Mouse (Mus musculus) kidney, embryonic 16.5 days (tissue): ENCODE results near the gene Rgs7bp. TPM values are rescaled to one million over a fixed set of nuclear protein-coding genes. Genes with fewer than 3 reads are reported as not detected.
"Not testable (repeated sequence)": the region's sequence is repeated elsewhere in the genome, so short reads cannot be mapped to it uniquely, and the experiment has no call there.

ENCODE experiments used
- ATAC-seq: fragments of 200-750 bp; cut with Nextera tagmentation; 2 replicates; pipeline ENCODE4 v1.8.0; 2017; ENCODE audit warnings: moderate TSS enrichment; ENCODE audit not compliant: low FRiP score, low TSS enrichment
- H3K27ac ChIP-seq: fragments of 300-500 bp; sonication (generic); 2 replicates; pipeline ENCODE4 v1.5.1; 2014; ENCODE audit warnings: low read length
- H3K27me3 ChIP-seq: fragments of 300-500 bp; sonication (generic); 2 replicates; pipeline ENCODE4 v1.6.1; 2014; ENCODE audit warnings: low read length, control low read depth, mixed read lengths; ENCODE audit not compliant: insufficient read depth
- H3K36me3 ChIP-seq: fragments of 300-500 bp; sonication (generic); 2 replicates; pipeline ENCODE4 v1.6.1; 2014; ENCODE audit warnings: low read length, control low read depth, mixed read lengths; ENCODE audit not compliant: insufficient read depth
- H3K4me1 ChIP-seq: fragments of 300-500 bp; sonication (generic); 2 replicates; pipeline ENCODE4 v1.6.1; 2014; ENCODE audit warnings: low read length, control low read depth, mixed read lengths; ENCODE audit not compliant: insufficient read depth
- H3K4me2 ChIP-seq: fragments of 300-500 bp; sonication (generic); replicated peaks from 2 replicates; pipeline ENCODE4 v1.6.1; 2014; ENCODE audit warnings: low read depth, low read length
- H3K4me3 ChIP-seq: fragments of 300-500 bp; sonication (generic); 2 replicates; pipeline ENCODE4 v1.5.1; 2014; ENCODE audit warnings: mild to moderate bottlenecking, low read length
- H3K9ac ChIP-seq: fragments of 300-500 bp; sonication (generic); replicated peaks from 2 replicates; pipeline ENCODE4 v1.6.1; 2014; ENCODE audit warnings: low read length
- H3K9me3 ChIP-seq: fragments of 300-500 bp; sonication (generic); 2 replicates; pipeline ENCODE4 v1.6.1; 2016; ENCODE audit warnings: low read length, control low read depth
- WGBS: fragments of 180-500 bp; shearing (Covaris S2); extraction: QIAGEN DNeasy Blood & Tissue Kit; methylation state at CpG from one replicate; pipeline ENCODE4 v1.1.7; 2014; 5-methylcytosine and 5-hydroxymethylcytosine counted together
- polyA plus RNA-seq: library from polyadenylated mRNA; unstranded; fragments of >200 nt; fragmentation: Nextera tagmentation; extraction: Ambion mirVana; gene quantifications from 2 replicates; pipeline ENCODE4 v1.2.1, GENCODE M21; 2015

The Rgs7bp gene
- polyA plus RNA-seq, 1 experiment from 2014 or later, result 2.0 TPM

- not testable (repeated sequence) for H3K9me3 ChIP-seq, H3K4me2 ChIP-seq, H3K27ac ChIP-seq, H3K36me3 ChIP-seq, H3K4me3 ChIP-seq, ATAC-seq, H3K9ac ChIP-seq, H3K27me3 ChIP-seq, H3K4me1 ChIP-seq
- WGBS, result 84% methylated on average over 6 of the region's 6 CpGs
Measured at GRCm38 (mm10) chr13:104916771-104917170, 138.0 kb downstream of the Rgs7bp start.

- WGBS, result 92% methylated on average over 2 of the region's 2 CpGs
- Histone ChIP-seq H3K36me3 (no peaks in the 10 kb centered on the region), H3K27me3 (no peaks in the 10 kb centered on the region), H3K27ac (no peak overlapping the region), H3K4me1 (no peaks in the 10 kb centered on the region), H3K9ac (no peak overlapping the region), H3K9me3 (no peaks in the 10 kb centered on the region), H3K4me3 (no peak overlapping the region), H3K4me2 (no peak overlapping the region)
- ATAC-seq, result no peak
Measured at GRCm38 (mm10) chr13:104916106-104916505, 138.6 kb downstream of the Rgs7bp start.

- H3K27ac ChIP-seq, result no peak overlapping the region
- H3K27me3 ChIP-seq, result no peaks in the 10 kb centered on the region
- H3K9me3 ChIP-seq, result no peaks in the 10 kb centered on the region
- no peak for ATAC-seq
- no peaks in the 10 kb centered on the region for H3K36me3 ChIP-seq
- H3K4me3 ChIP-seq, result no peak overlapping the region
- H3K4me1 ChIP-seq, result no peaks in the 10 kb centered on the region
- 88% methylated on average over 17 of the region's 17 CpGs for WGBS
- no peak overlapping the region for H3K4me2 ChIP-seq
- no peak overlapping the region for H3K9ac ChIP-seq
Measured at GRCm38 (mm10) chr13:104914288-104914895, 140.3 kb downstream of the Rgs7bp start.

- not testable (repeated sequence) for H3K27me3 ChIP-seq, H3K27ac ChIP-seq, H3K4me1 ChIP-seq, H3K36me3 ChIP-seq, H3K9me3 ChIP-seq, ATAC-seq, H3K4me2 ChIP-seq, H3K9ac ChIP-seq, H3K4me3 ChIP-seq
- 81% methylated on average over 5 of the region's 5 CpGs for WGBS
Measured at GRCm38 (mm10) chr13:104911626-104912025, 143.1 kb downstream of the Rgs7bp start.

- H3K4me1 ChIP-seq, H3K4me2 ChIP-seq, H3K9ac ChIP-seq, H3K9me3 ChIP-seq, H3K27me3 ChIP-seq, ATAC-seq, H3K36me3 ChIP-seq, H3K27ac ChIP-seq, H3K4me3 ChIP-seq: not testable (repeated sequence)
- 94% methylated on average over 1 of the region's 1 CpGs for WGBS
Measured at GRCm38 (mm10) chr13:104911006-104911405, 143.7 kb downstream of the Rgs7bp start.

- WGBS, result 65% methylated on average over 7 of the region's 7 CpGs
- no peak overlapping the region for H3K9ac ChIP-seq
- H3K4me2 ChIP-seq, result no peak overlapping the region
- no peaks in the 10 kb centered on the region for H3K36me3 ChIP-seq
- no peaks in the 10 kb centered on the region for H3K9me3 ChIP-seq
- no peaks in the 10 kb centered on the region for H3K4me1 ChIP-seq
- ATAC-seq, result no peak
- no peak overlapping the region for H3K27ac ChIP-seq
- no peak overlapping the region for H3K4me3 ChIP-seq
- no peaks in the 10 kb centered on the region for H3K27me3 ChIP-seq
Measured at GRCm38 (mm10) chr13:104908691-104909090, 146.0 kb downstream of the Rgs7bp start.

Other genes with a start within 250 kb of the Rgs7bp start
- gene Cwc27, start 237.8 kb downstream of the Rgs7bp start, polyA plus RNA-seq, result 30.8 and 32.4 TPM in 2 replicates
- gene Shisal2b, start 191.0 kb downstream of the Rgs7bp start, polyA plus RNA-seq, result 1.1 and 1.5 TPM in 2 replicates
- gene 4933425L06Rik, start 27.2 kb upstream of the Rgs7bp start, polyA plus RNA-seq, result not detected in 2 replicates
- 5.8 and 6.6 TPM in 2 replicates for gene Rnf180, start 239.9 kb upstream of the Rgs7bp start, polyA plus RNA-seq